Mouse (Mus musculus) cerebellum, adult 2 months (tissue): ENCODE data around the gene Rab7.

Experiments used
- CTCF ChIP-seq: fragments of 200-500 bp; IDR thresholded peaks from 2 replicates; pipeline ENCODE4 v1.5.1; 2011; ENCODE audit warnings: low read depth, mild to moderate bottlenecking, control low read depth, low read length, moderate library complexity, borderline replicate concordance; ENCODE audit not compliant: insufficient read depth
- POLR2A ChIP-seq: fragments of 200-500 bp; IDR thresholded peaks from 2 replicates; pipeline ENCODE4 v1.6.1; 2011; ENCODE audit warnings: low read length, control low read depth, borderline replicate concordance; ENCODE audit not compliant: insufficient read depth

DNA sequence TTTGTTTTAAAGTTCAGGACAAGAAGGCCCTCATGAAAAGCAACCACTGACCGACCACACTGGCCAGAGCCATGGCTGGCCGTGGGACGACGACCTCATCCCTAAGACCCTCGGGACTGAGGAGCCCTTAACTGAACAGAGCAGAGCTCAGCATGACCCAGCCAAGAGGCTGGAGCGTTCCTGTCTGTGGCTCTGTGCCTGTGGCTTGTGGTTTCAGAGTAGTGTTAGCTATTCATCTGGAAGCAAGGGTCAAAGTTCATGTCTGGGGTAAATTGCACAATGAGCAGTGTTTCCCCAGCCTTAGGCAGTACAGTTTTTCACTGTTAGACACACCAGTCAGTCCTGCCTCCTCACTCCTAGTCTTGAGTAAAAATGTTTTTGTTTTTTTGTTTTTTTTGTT is 52.3 kb downstream of the Rab7 start:
- TF ChIP-seq POLR2A (no peak), CTCF (no peak)
